Mouse (Mus musculus) liver, postnatal 0 days (tissue): ENCODE measurements around the gene Apba1.

ENCODE experiments used
- CTCF ChIP-seq: sonication (generic); IDR thresholded peaks from 2 replicates; pipeline ENCODE4 v1.5.1; 2016; ENCODE audit warnings: antibody characterized with exemption, low read depth
- EP300 ChIP-seq: IDR thresholded peaks from 2 replicates; pipeline ENCODE4 v1.6.1; 2016; ENCODE audit warnings: antibody characterized with exemption, low read depth, mild to moderate bottlenecking

DNA sequence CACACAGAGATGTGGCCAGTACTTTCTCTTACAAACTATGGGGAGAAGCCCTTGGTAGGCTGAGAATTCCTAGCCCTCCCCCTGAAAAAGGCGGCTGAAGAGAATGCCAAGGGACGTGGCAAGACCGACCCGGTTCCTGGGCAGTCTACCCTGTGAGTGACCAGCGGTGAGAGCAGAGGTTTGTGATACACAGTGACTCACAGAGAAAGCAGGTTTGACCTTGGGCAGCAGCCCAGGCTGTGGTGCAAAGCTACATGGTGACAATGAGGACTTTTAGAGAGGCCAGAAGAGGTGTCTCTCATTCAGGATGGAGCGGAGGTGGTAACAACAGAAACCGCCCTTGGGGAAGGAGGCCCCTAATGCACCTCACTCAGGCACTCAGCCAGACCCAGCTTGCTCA, 212.7 kb downstream of the Apba1 start:
- no peak for TF ChIP-seq CTCF
- TF ChIP-seq EP300: no peak
